Mouse (Mus musculus) liver, embryonic 11.5 days (tissue): ENCODE measurements around the gene Tnfsf15. TPM values are rescaled to one million over a fixed set of nuclear protein-coding genes. Genes with fewer than 3 reads are reported as not detected.

Source experiments
- ATAC-seq: fragments of 200-750 bp; cut with Nextera tagmentation; replicated peaks from 2 replicates; pipeline ENCODE4 v1.8.0; 2017; ENCODE audit warnings: moderate number of reproducible peaks, mild to moderate bottlenecking, moderate TSS enrichment, moderate library complexity; ENCODE audit not compliant: low FRiP score
- DNase-seq: peaks from one replicate; pipeline ENCODE4 v3.0.0-alpha.2; 2017; ENCODE audit warnings: low spot score
- H3K27ac ChIP-seq: fragments of 300-500 bp; sonication (generic); 2 replicates; pipeline ENCODE4 v1.5.1; 2014; ENCODE audit warnings: mild to moderate bottlenecking, low read depth, low read length, control low read depth
- H3K27me3 ChIP-seq: fragments of 300-500 bp; sonication (generic); replicated peaks from 2 replicates; pipeline ENCODE4 v1.6.1; 2014; ENCODE audit warnings: low read length, mixed read lengths; ENCODE audit not compliant: control insufficient read depth, insufficient read depth
- H3K36me3 ChIP-seq: fragments of 300-500 bp; sonication (generic); 2 replicates; pipeline ENCODE4 v1.6.1; 2014; ENCODE audit warnings: mild to moderate bottlenecking, low read length, moderate library complexity, mixed read lengths; ENCODE audit not compliant: control insufficient read depth, insufficient read depth
- H3K4me1 ChIP-seq: fragments of 300-500 bp; sonication (generic); replicated peaks from 2 replicates; pipeline ENCODE4 v1.6.1; 2014; ENCODE audit warnings: low read length, mixed read lengths; ENCODE audit not compliant: control insufficient read depth, insufficient read depth
- H3K4me2 ChIP-seq: fragments of 300-500 bp; sonication (generic); 2 replicates; pipeline ENCODE4 v1.6.1; 2014; ENCODE audit warnings: mild to moderate bottlenecking, control low read depth, moderate library complexity
- H3K4me3 ChIP-seq: fragments of 300-500 bp; sonication (generic); 2 replicates; pipeline ENCODE4 v1.5.1; 2014; ENCODE audit warnings: low read depth, low read length, control low read depth
- H3K9ac ChIP-seq: fragments of 300-500 bp; sonication (generic); 2 replicates; pipeline ENCODE4 v1.6.1; 2014; ENCODE audit warnings: low read depth, low read length, control low read depth
- H3K9me3 ChIP-seq: fragments of 300-500 bp; sonication (generic); 2 replicates; pipeline ENCODE4 v1.6.1; 2016; ENCODE audit warnings: low read length, inconsistent platforms, mixed read lengths; ENCODE audit not compliant: control insufficient read depth
- WGBS: fragments of 180-500 bp; shearing (Covaris S2); extraction: QIAGEN DNeasy Blood & Tissue Kit; methylation state at CpG from one replicate; pipeline ENCODE4 v1.1.7; 2014; 5-methylcytosine and 5-hydroxymethylcytosine counted together
- polyA plus RNA-seq: library from polyadenylated mRNA; unstranded; fragments of >200 nt; fragmentation: Nextera tagmentation; extraction: Ambion mirVana; gene quantifications from 2 replicates; pipeline ENCODE4 v1.2.1, GENCODE M21; 2014

The Tnfsf15 gene
- polyA plus RNA-seq, 1 experiment from 2014 or later = 0.08 TPM

GRCm38 (mm10) chr4:63748061-63748730 lies 3.3 kb upstream of the Tnfsf15 start:
- H3K4me2 ChIP-seq = no peak overlapping the region
- no peaks in the 10 kb centered on the region for H3K9me3 ChIP-seq
- H3K27me3 ChIP-seq = peaks cover 3% of the 10 kb centered on the region; the same call in 1 of the 2 replicates
- no peaks in the 10 kb centered on the region for H3K36me3 ChIP-seq
- ATAC-seq (no peak), DNase-seq (no peak)
- H3K27ac ChIP-seq = no peak overlapping the region
- H3K4me3 ChIP-seq = no peak overlapping the region
- WGBS = 65% methylated on average over 3 of the region's 3 CpGs
- no peak overlapping the region for H3K9ac ChIP-seq
- H3K4me1 ChIP-seq = no peaks in the 10 kb centered on the region; the same call in 1 of the 2 replicates

- Histone ChIP-seq H3K9ac (no peak overlapping the region), H3K4me2 (no peak overlapping the region), H3K36me3 (no peaks in the 10 kb centered on the region), H3K4me1 (no peaks in the 10 kb centered on the region), H3K4me3 (no peak overlapping the region), H3K9me3 (no peaks in the 10 kb centered on the region), H3K27ac (no peak overlapping the region), H3K27me3 (peaks cover 3% of the 10 kb centered on the region; the same call in 1 of the 2 replicates)
- 45% methylated on average over 6 of the region's 6 CpGs for WGBS
- no peak for ATAC-seq
- DNase-seq = no peak
Measured at GRCm38 (mm10) chr4:63745271-63745670, 358 bp upstream of the Tnfsf15 start.

DNA sequence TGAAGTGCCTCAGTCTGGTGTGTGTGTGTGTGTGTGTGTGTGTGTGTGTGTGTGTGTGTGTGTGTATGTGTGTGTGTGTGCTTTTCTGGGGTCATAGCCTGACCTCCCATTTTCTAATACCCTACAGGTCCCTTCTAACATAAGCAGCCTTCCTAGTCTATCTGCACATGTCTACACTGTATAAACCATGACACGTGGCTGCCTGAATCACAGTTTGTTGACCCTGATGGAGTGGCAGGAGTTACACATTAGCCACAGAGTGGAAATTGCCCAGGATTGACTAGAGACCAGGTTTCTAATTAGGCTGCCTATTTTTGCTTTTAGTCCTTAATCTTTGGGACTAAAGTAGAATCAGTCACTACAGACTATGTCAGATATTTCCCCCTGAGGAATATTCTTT lies 1.3 kb downstream of the Tnfsf15 start:
- H3K4me1 ChIP-seq = no peaks in the 10 kb centered on the region
- H3K27ac ChIP-seq = no peak overlapping the region
- 27% methylated on average over 1 of the region's 1 CpGs for WGBS
- no peak overlapping the region for H3K4me3 ChIP-seq
- no peak for ATAC-seq
- DNase-seq = no peak
- H3K36me3 ChIP-seq = no peaks in the 10 kb centered on the region
- H3K9me3 ChIP-seq = no peaks in the 10 kb centered on the region
- no peak overlapping the region for H3K4me2 ChIP-seq
- no peak overlapping the region for H3K9ac ChIP-seq
- H3K27me3 ChIP-seq = peaks cover 3% of the 10 kb centered on the region; the same call in 1 of the 2 replicates

DNA sequence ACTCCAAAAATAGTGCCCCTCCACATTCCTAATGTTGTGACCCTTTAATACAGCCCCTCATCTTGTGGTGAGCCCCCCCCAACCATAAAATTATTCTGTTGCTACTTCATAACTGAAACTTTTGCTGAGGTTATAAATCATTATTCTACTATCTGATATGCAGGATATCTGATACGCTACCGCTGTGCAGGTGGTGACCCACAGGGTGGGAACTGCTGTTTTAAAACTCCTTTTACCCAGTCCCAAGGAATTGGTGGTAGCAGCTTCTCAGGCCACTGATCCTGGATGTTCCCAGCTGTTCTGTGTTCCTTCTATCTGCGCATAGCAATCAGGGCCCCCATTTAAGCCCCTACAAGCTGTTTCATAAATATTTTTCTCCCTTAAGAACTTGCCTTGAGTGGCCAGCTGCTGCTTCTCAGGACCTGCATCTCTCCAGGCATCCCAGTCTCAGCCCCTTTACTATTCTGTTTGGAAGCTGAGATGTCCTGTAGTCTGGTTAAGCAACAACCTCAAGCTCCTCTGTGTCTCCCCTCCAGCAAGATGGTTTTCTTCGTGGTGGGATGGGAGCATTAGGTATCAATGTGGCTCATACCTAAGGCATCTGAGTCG lies 2.0 kb downstream of the Tnfsf15 start:
- Histone ChIP-seq H3K27ac (no peak overlapping the region), H3K27me3 (peaks cover 3% of the 10 kb centered on the region; the same call in 1 of the 2 replicates), H3K9ac (no peak overlapping the region), H3K4me1 (no peaks in the 10 kb centered on the region), H3K4me2 (no peak overlapping the region), H3K36me3 (no peaks in the 10 kb centered on the region), H3K9me3 (no peaks in the 10 kb centered on the region), H3K4me3 (no peak overlapping the region)
- no peak for ATAC-seq
- DNase-seq = no peak
- 83% methylated on average over 5 of the region's 5 CpGs for WGBS

DNA sequence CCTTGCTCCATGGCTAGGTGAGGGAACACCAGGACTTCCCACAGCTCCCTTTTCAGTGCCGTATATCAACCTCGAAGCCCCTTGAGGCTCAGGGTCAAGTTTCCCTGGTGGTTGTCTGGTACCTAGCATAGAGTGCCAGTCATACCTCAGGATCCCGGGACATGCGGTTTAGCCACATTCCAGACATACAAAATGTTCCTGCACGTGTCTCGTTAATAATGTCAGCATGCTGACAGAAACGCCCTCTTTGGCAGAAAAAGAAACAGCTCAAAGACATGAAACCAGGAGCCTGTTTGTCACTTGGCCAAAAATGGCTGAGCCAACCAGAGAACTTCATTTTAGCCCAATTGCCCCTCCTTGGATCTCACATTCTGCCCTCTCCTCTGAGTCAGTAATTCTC lies 2.8 kb downstream of the Tnfsf15 start:
- no peaks in the 10 kb centered on the region for H3K9me3 ChIP-seq
- H3K27me3 ChIP-seq = peaks cover 3% of the 10 kb centered on the region; the same call in 1 of the 2 replicates
- no peak overlapping the region for H3K4me3 ChIP-seq
- H3K4me2 ChIP-seq = no peak overlapping the region
- ATAC-seq (no peak), DNase-seq (no peak)
- no peaks in the 10 kb centered on the region for H3K36me3 ChIP-seq
- no peak overlapping the region for H3K9ac ChIP-seq
- WGBS = 73% methylated on average over 7 of the region's 7 CpGs
- no peak overlapping the region for H3K27ac ChIP-seq
- H3K4me1 ChIP-seq = no peaks in the 10 kb centered on the region

DNA sequence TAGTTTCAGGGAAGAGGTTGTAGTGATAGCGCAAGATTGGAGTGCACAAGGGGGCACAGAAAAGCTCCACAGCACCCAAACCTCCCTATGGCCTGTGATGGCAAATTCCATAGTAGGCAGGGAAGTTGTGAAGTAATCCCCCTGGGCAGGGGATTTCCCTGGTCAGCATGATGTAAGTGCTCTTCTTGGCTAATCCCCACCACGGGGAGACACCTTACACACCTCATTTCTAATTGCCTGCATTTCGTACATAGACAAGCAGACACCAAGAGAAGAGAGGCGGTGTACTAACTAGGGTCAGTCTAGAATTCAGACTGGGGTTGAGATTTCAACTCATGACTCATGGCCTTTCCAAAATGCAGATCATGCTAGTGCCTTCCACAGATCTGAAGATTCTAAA lies 4.2 kb downstream of the Tnfsf15 start:
- no peak overlapping the region for H3K27ac ChIP-seq
- WGBS = 82% methylated on average over 4 of the region's 4 CpGs
- H3K9me3 ChIP-seq = no peaks in the 10 kb centered on the region
- H3K4me1 ChIP-seq = no peaks in the 10 kb centered on the region
- no peaks in the 10 kb centered on the region for H3K36me3 ChIP-seq
- H3K9ac ChIP-seq = no peak overlapping the region
- H3K4me2 ChIP-seq = no peak overlapping the region
- DNase-seq = no peak
- H3K27me3 ChIP-seq = peaks cover 3% of the 10 kb centered on the region; the same call in 1 of the 2 replicates
- ATAC-seq = no peak
- no peak overlapping the region for H3K4me3 ChIP-seq

DNA sequence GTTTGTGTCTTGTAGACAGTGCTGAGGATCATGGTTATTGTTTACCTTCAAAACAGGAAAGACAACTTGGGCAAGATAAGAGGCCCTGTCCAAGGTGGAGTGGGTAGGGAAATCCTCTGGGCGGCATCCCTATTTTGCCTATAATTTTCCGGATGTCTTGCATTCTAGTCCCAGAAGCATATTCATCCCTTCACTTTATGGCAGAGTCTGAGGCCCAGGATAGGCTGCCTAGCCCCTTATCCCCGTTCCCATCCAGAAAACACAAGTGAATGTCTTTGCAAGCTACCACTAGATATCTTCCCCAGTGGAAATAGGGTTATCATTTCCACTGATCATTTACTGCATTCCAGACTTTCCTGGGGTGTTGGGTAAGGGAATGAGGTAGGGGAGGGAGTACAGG lies 4.9 kb downstream of the Tnfsf15 start:
- H3K9me3 ChIP-seq = no peaks in the 10 kb centered on the region
- WGBS = 61% methylated on average over 3 of the region's 3 CpGs

GRCm38 (mm10) chr4:63739524-63739923 lies 5.4 kb downstream of the Tnfsf15 start:
- Histone ChIP-seq H3K27me3 (no peaks in the 10 kb centered on the region), H3K9me3 (no peaks in the 10 kb centered on the region), H3K4me1 (no peaks in the 10 kb centered on the region), H3K4me3 (no peak overlapping the region), H3K4me2 (no peak overlapping the region), H3K27ac (no peak overlapping the region), H3K36me3 (no peaks in the 10 kb centered on the region), H3K9ac (no peak overlapping the region)
- ATAC-seq = no peak
- DNase-seq = no peak
- WGBS = 54% methylated on average over 7 of the region's 7 CpGs

More for the DNA sequence above, 4.9 kb downstream of the Tnfsf15 start:
- no peak overlapping the region for H3K4me3 ChIP-seq
- DNase-seq (no peak), ATAC-seq (no peak)
- no peak overlapping the region for H3K27ac ChIP-seq
- no peak overlapping the region for H3K9ac ChIP-seq
- no peaks in the 10 kb centered on the region for H3K36me3 ChIP-seq
- H3K4me1 ChIP-seq = no peaks in the 10 kb centered on the region
- H3K27me3 ChIP-seq = peaks cover 3% of the 10 kb centered on the region; the same call in 1 of the 2 replicates
- no peak overlapping the region for H3K4me2 ChIP-seq
